Mouse (Mus musculus) neural tube, embryonic 13.5 days (tissue): ENCODE measurements around the gene Gas2l1. TPM values are rescaled to one million over a fixed set of nuclear protein-coding genes. Genes with fewer than 3 reads are reported as not detected.

Source experiments
- ATAC-seq: fragments of 200-750 bp; cut with Nextera tagmentation; 2 replicates; pipeline ENCODE4 v1.8.0; 2017; ENCODE audit warnings: low read depth, mild to moderate bottlenecking, moderate TSS enrichment, moderate library complexity
- H3K27ac ChIP-seq: fragments of 300-500 bp; sonication (generic); replicated peaks from 2 replicates; pipeline ENCODE4 v1.5.1; 2015; ENCODE audit warnings: moderate library complexity, mild to moderate bottlenecking, inconsistent platforms
- H3K27me3 ChIP-seq: fragments of 300-500 bp; sonication (generic); 2 replicates; pipeline ENCODE4 v1.6.1; 2015; ENCODE audit warnings: mild to moderate bottlenecking, inconsistent platforms
- H3K36me3 ChIP-seq: fragments of 300-500 bp; sonication (generic); 2 replicates; pipeline ENCODE4 v1.6.1; 2015; ENCODE audit warnings: mild to moderate bottlenecking, inconsistent platforms
- H3K4me1 ChIP-seq: fragments of 300-500 bp; sonication (generic); replicated peaks from 2 replicates; pipeline ENCODE4 v1.6.1; 2015; ENCODE audit warnings: inconsistent platforms
- H3K4me2 ChIP-seq: fragments of 300-500 bp; sonication (generic); 2 replicates; pipeline ENCODE4 v1.6.1; 2015; ENCODE audit warnings: inconsistent platforms, mild to moderate bottlenecking, moderate library complexity
- H3K4me3 ChIP-seq: fragments of 300-500 bp; sonication (generic); 2 replicates; pipeline ENCODE4 v1.5.1; 2015; ENCODE audit warnings: mild to moderate bottlenecking, inconsistent platforms
- H3K9ac ChIP-seq: fragments of 300-500 bp; sonication (generic); 2 replicates; pipeline ENCODE4 v1.6.1; 2015; ENCODE audit warnings: moderate library complexity, mild to moderate bottlenecking, inconsistent platforms
- H3K9me3 ChIP-seq: fragments of 300-500 bp; sonication (generic); 2 replicates; pipeline ENCODE4 v1.6.1; 2016; ENCODE audit warnings: inconsistent platforms
- WGBS: fragments of 180-500 bp; shearing (Covaris S2); methylation state at CpG from one replicate; pipeline ENCODE4 v1.1.7; 2015; 5-methylcytosine and 5-hydroxymethylcytosine counted together
- polyA plus RNA-seq: library from polyadenylated mRNA; unstranded; fragments of >200 nt; fragmentation: Nextera tagmentation; extraction: Ambion mirVana; gene quantifications from 2 replicates; pipeline ENCODE4 v1.2.1, GENCODE M21; 2015

Gas2l1 gene
- polyA plus RNA-seq, 1 experiment from 2014 or later = 25.2 TPM

DNA sequence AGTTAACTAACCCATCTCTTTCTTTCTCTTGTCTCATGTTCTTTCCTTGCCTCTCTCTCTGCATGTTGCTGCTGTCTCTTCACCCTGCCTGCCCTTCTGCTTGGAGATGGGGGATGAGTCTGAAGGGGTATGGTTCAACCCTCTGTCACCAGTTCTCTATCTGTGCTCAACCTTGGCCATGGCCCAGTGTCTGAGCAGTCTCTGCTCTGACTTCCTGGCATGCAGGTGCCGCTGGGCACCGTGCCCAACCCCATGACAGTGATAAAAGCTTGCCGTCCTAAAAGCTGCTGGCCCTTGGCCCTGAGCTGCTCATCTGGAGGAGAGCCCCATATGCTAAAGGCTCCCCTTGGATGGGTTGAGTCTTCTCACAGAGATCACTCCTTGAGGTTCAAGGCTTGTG lies 32.0 kb downstream of the Gas2l1 start:
- Histone ChIP-seq H3K4me3 (no peak overlapping the region), H3K9me3 (no peaks in the 10 kb centered on the region), H3K4me2 (no peak overlapping the region), H3K36me3 (peaks cover 100% of the 10 kb centered on the region), H3K4me1 (no peaks in the 10 kb centered on the region), H3K27me3 (no peaks in the 10 kb centered on the region), H3K27ac (no peak overlapping the region), H3K9ac (no peak overlapping the region)
- ATAC-seq = no peak
- WGBS = 82% methylated on average over 3 of the region's 3 CpGs

DNA sequence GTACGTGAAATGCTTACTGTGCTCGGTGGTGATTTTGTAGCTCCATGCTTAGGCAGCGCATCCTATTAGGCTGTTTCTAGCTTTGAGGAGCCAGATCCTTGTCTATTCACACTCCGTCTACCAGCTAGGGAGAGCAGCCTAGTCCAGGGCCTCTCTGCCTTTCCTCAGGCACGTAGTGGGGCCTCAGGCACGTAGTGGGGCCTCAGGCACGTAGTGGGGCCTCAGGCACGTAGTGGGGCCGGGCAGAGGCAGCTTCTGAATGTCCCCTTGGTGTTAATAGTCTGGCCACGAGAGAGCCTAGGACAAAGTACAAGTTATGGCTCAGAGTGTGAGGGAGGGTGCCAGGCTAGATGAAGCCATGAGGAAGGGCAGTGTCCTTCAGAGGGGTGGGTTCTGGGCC lies 32.4 kb downstream of the Gas2l1 start:
- no peak overlapping the region for H3K4me3 ChIP-seq
- H3K9ac ChIP-seq = no peak overlapping the region
- no peaks in the 10 kb centered on the region for H3K27me3 ChIP-seq
- no peak overlapping the region for H3K27ac ChIP-seq
- H3K4me1 ChIP-seq = no peaks in the 10 kb centered on the region
- no peak for ATAC-seq
- 92% methylated on average over 10 of the region's 10 CpGs for WGBS
- no peaks in the 10 kb centered on the region for H3K9me3 ChIP-seq
- H3K4me2 ChIP-seq = no peak overlapping the region
- peaks cover 100% of the 10 kb centered on the region for H3K36me3 ChIP-seq

- H3K36me3 ChIP-seq = peaks cover 99% of the 10 kb centered on the region
- WGBS = 95% methylated on average over 7 of the region's 7 CpGs
- ATAC-seq = no peak
Observed at GRCm38 (mm10) chr11:5028228-5028627, 36.9 kb downstream of the Gas2l1 start.

DNA sequence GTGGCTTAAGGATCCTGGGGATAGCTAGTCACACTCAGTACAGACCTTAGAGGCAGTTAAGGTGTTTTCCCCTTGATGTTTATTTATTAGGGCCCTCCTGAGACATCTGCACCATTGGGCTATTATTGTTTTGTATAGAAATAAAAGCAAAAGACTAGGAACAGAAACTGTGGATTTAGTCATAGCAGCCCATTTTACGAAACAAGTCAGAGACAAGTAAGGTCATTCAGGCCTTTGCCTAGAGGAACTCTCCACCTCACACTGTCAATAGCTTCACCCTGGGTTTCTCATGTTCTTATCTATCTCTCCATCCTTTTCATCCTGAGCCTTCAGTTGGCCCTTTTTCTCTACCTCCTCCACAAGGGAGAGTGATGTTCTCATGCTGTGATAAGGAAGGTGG lies 40.0 kb downstream of the Gas2l1 start:
- H3K4me2 ChIP-seq = no peak overlapping the region
- no peak for ATAC-seq
- H3K9me3 ChIP-seq = no peaks in the 10 kb centered on the region
- no peak overlapping the region for H3K9ac ChIP-seq
- H3K4me3 ChIP-seq = no peak overlapping the region
- H3K27me3 ChIP-seq = no peaks in the 10 kb centered on the region
- no peaks in the 10 kb centered on the region for H3K4me1 ChIP-seq
- no peak overlapping the region for H3K27ac ChIP-seq
- WGBS = 96% methylated on average over 1 of the region's 1 CpGs
- peaks cover 90% of the 10 kb centered on the region for H3K36me3 ChIP-seq

More at GRCm38 (mm10) chr11:5028228-5028627, 36.9 kb downstream of the Gas2l1 start:
- Histone ChIP-seq H3K4me3 (no peak overlapping the region), H3K27me3 (no peaks in the 10 kb centered on the region), H3K9me3 (no peaks in the 10 kb centered on the region), H3K4me2 (no peak overlapping the region), H3K27ac (no peak overlapping the region), H3K4me1 (no peaks in the 10 kb centered on the region), H3K9ac (no peak overlapping the region)

- Histone ChIP-seq H3K4me2 (no peak overlapping the region), H3K27ac (no peak overlapping the region), H3K9me3 (no peaks in the 10 kb centered on the region), H3K27me3 (no peaks in the 10 kb centered on the region), H3K36me3 (peaks cover 88% of the 10 kb centered on the region), H3K9ac (no peak overlapping the region), H3K4me3 (no peak overlapping the region), H3K4me1 (no peaks in the 10 kb centered on the region)
- no peak for ATAC-seq
- 73% methylated on average over 6 of the region's 6 CpGs for WGBS
Observed at GRCm38 (mm10) chr11:5017506-5017905, 47.6 kb downstream of the Gas2l1 start.

DNA sequence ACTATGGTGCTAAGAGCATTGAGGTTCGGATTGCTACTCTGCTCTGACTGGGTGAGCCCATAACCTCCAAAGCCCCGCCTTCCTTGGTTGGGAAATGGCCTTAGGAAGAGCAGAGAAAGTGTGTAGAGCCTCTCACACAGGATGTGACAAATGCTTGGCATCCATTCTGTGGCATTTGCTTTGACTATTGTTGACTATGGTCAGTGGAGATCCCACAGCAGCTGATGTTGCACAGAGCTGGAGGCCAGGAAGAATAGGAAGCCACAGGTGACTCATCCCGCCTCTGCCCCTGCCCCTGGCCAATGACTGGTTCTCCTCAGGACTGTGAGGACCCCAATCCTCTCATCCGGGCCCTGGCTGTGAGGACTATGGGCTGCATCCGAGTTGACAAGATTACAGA lies 48.8 kb downstream of the Gas2l1 start:
- Histone ChIP-seq H3K4me3 (no peak overlapping the region), H3K36me3 (peaks cover 94% of the 10 kb centered on the region), H3K9me3 (no peaks in the 10 kb centered on the region), H3K27me3 (no peaks in the 10 kb centered on the region), H3K9ac (no peak overlapping the region), H3K4me2 (no peak overlapping the region), H3K27ac (no peak overlapping the region), H3K4me1 (no peaks in the 10 kb centered on the region)
- WGBS = 92% methylated on average over 5 of the region's 5 CpGs
- ATAC-seq = no peak

- Histone ChIP-seq H3K9ac (no peak overlapping the region), H3K4me3 (no peak overlapping the region), H3K9me3 (no peaks in the 10 kb centered on the region), H3K4me2 (no peak overlapping the region), H3K36me3 (peaks cover 94% of the 10 kb centered on the region), H3K4me1 (no peaks in the 10 kb centered on the region), H3K27me3 (no peaks in the 10 kb centered on the region), H3K27ac (no peak overlapping the region)
- no peak for ATAC-seq
- 59% methylated on average over 2 of the region's 2 CpGs for WGBS
Observed at GRCm38 (mm10) chr11:5015720-5016119, 49.4 kb downstream of the Gas2l1 start.

GRCm38 (mm10) chr11:5012213-5012715 lies 52.9 kb downstream of the Gas2l1 start:
- H3K9me3 ChIP-seq = no peaks in the 10 kb centered on the region
- H3K4me3 ChIP-seq = no peak overlapping the region
- H3K4me2 ChIP-seq = no peak overlapping the region
- ATAC-seq = no peak
- H3K4me1 ChIP-seq = no peaks in the 10 kb centered on the region
- 81% methylated on average over 5 of the region's 5 CpGs for WGBS
- H3K27ac ChIP-seq = no peak overlapping the region
- H3K9ac ChIP-seq = no peak overlapping the region
- H3K27me3 ChIP-seq = no peaks in the 10 kb centered on the region
- peaks cover 70% of the 10 kb centered on the region for H3K36me3 ChIP-seq

DNA sequence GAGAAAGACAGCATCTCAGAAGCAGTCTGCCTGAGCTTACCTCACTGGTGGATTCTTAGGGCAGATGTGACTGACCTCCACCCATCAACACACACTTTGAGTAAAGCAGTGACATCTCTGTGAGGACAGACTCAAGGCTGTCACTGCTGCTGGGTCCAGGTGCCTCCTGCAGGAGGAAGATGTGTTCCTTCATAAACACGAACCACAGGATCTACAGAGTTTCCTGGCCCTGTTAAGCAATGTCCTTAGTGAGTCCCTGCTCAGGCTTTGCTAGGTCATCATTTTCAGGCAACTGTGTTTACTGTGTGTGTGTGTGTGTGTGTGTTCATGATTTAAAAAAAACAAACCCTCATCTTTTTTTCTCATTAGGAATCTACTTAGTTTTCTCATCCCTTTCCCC lies 53.6 kb downstream of the Gas2l1 start:
- ATAC-seq = no peak
- WGBS = 84% methylated on average over 1 of the region's 1 CpGs
- no peaks in the 10 kb centered on the region for H3K4me1 ChIP-seq
- no peak overlapping the region for H3K4me2 ChIP-seq
- H3K4me3 ChIP-seq = no peak overlapping the region
- no peak overlapping the region for H3K9ac ChIP-seq
- H3K27ac ChIP-seq = no peak overlapping the region
- H3K36me3 ChIP-seq = peaks cover 62% of the 10 kb centered on the region
- no peaks in the 10 kb centered on the region for H3K27me3 ChIP-seq
- no peaks in the 10 kb centered on the region for H3K9me3 ChIP-seq

DNA sequence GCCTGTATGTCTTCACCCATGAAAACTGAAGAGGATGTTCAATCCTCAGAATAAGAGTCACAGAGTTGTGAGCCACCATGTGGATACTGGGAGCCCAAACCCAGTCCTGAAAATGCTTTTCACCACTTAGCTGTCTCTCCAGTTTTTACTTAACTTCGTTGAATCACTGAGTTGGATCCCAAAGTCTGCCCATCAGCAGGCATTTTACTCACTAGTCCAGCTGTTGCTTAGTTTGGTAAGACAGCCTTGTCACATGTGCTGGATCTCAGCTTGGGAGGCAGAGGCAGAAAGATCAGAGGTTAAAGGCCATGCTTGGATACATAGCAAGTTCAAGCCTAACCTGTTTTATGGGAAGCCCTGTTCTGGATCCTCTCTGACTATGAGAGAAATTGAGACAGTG lies 54.9 kb downstream of the Gas2l1 start:
- H3K9ac ChIP-seq = no peak overlapping the region
- 91% methylated on average over 1 of the region's 1 CpGs for WGBS
- no peaks in the 10 kb centered on the region for H3K4me1 ChIP-seq
- H3K27me3 ChIP-seq = no peaks in the 10 kb centered on the region
- H3K4me2 ChIP-seq = no peak overlapping the region
- H3K4me3 ChIP-seq = no peak overlapping the region
- no peaks in the 10 kb centered on the region for H3K9me3 ChIP-seq
- H3K36me3 ChIP-seq = peaks cover 53% of the 10 kb centered on the region
- no peak for ATAC-seq
- H3K27ac ChIP-seq = no peak overlapping the region

DNA sequence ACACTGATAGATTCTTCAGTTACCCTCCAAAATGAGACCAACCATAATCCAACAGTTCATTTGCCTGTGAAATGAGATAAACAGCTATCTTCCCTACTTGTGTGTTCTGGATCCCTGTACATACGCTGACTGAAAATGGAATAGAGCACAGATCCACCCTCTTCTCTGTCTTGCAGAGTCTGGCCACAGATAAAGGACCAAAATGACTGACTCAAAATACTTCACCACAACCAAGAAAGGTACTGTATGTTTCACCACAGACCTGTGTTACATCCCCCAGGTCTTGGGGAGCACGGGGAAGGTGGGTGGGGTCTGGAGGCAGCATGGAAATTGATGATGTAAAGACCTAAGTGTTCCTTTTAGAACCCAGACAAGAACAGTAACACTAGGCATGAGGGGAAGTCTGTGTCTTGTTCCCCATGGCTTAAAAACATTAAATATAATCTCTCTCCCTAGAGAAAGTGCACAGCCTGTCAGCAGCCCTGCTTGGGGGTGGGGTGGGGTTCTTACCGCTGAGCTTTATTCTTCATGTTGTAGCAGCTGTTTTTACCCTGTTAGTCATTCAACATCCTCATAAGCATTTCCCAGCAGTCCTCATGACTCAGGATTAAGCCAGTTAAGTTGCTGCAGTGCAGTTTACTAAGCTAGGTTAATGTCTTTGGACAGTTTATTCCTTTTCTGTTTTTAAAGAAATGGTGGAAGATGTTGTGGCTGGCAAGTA lies 55.6 kb downstream of the Gas2l1 start:
- no peaks in the 10 kb centered on the region for H3K27me3 ChIP-seq
- H3K27ac ChIP-seq = no peak overlapping the region
- no peaks in the 10 kb centered on the region for H3K4me1 ChIP-seq
- no peak overlapping the region for H3K4me3 ChIP-seq
- H3K9me3 ChIP-seq = no peaks in the 10 kb centered on the region
- no peak overlapping the region for H3K4me2 ChIP-seq
- 88% methylated on average over 3 of the region's 3 CpGs for WGBS
- ATAC-seq = no peak
- H3K36me3 ChIP-seq = peaks cover 46% of the 10 kb centered on the region
- no peak overlapping the region for H3K9ac ChIP-seq

DNA sequence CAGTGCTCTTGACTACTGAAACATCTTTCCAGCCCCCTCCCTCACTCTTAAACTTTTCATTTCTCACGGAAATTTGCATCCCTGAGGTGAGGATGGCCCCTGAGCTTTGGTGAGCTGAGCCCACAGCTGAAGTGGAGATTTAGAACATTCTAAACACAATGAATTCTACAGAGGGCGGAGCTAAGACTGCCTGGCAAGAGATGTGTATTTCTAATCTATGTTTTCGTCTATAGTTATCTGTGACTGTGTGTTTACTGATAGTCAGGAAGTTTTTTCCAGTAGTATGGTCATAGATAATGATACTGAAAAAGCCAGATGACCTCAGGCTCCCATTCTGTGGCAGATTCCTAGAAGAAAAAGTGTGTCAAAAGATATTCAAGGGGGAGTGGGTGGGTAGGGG lies 56.3 kb downstream of the Gas2l1 start:
- no peaks in the 10 kb centered on the region for H3K27me3 ChIP-seq
- H3K4me3 ChIP-seq = no peak overlapping the region
- no peaks in the 10 kb centered on the region for H3K4me1 ChIP-seq
- no peak overlapping the region for H3K4me2 ChIP-seq
- H3K36me3 ChIP-seq = peaks cover 41% of the 10 kb centered on the region
- ATAC-seq = no peak
- H3K27ac ChIP-seq = no peak overlapping the region
- WGBS = 91% methylated on average over 3 of the region's 3 CpGs
- no peaks in the 10 kb centered on the region for H3K9me3 ChIP-seq
- no peak overlapping the region for H3K9ac ChIP-seq

DNA sequence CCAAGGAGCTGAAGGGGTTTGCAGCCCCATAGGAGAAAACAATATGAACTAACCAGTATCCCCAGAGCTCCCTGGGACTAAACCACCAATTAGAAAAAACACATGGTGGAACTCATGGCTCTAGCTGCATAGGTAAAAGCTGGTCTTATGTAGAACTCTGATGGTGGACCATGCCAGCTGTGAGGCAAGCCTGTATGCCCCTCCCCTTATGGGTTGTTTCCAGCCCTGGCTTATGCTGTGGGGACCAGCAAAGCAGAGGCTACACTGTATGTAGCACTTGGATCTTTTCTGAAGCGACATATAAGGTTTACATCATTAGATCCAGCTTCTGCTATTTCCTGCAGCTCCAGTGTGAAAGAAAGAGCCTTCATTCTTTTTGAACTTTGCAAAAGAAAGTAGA lies 57.9 kb downstream of the Gas2l1 start:
- ATAC-seq = no peak
- 97% methylated on average over 1 of the region's 1 CpGs for WGBS
- Histone ChIP-seq H3K9ac (no peak overlapping the region), H3K27ac (no peak overlapping the region), H3K4me1 (no peaks in the 10 kb centered on the region), H3K36me3 (peaks cover 40% of the 10 kb centered on the region), H3K4me2 (no peak overlapping the region), H3K4me3 (no peak overlapping the region), H3K9me3 (no peaks in the 10 kb centered on the region), H3K27me3 (no peaks in the 10 kb centered on the region)
